Mouse (Mus musculus) bone marrow, adult 2 months (tissue): ENCODE data around the gene Vegfb.

Experiments
- CTCF ChIP-seq: fragments of 200-500 bp; IDR thresholded peaks from 2 replicates; pipeline ENCODE4 v1.5.1; 2011; ENCODE audit warnings: low read length, control low read depth; ENCODE audit not compliant: control insufficient read depth, insufficient read depth
- POLR2A ChIP-seq: fragments of 200-500 bp; IDR thresholded peaks from 2 replicates; pipeline ENCODE4 v1.6.1; 2011; ENCODE audit warnings: low read depth, mild to moderate bottlenecking, control low read depth, low read length, borderline replicate concordance; ENCODE audit not compliant: control insufficient read depth

- TF ChIP-seq POLR2A (no peak), CTCF (no peak)
These were observed 53.8 kb downstream of the Vegfb start for GRCm38 (mm10) chr19:6933436-6934194.
